Mouse (Mus musculus) CD8-positive naive resting alpha-beta T cell, adult 2 months (primary cell): ENCODE measurements around the gene Szt2.

Experiments
- DNase-seq, 2 experiments: peaks; one replicate each; pipeline ENCODE4 v3.0.0; 2022; ENCODE audit warnings: low read depth in 2 of 2, low spot score in 2 of 2

Szt2 gene

GRCm38 (mm10) chr4:118409142-118409900 is at the start of gene Szt2, which contains the start of gene Med8:
Szt2 (minus strand) TSS chr4:118409273.
Med8 (plus strand) TSS chr4:118409337.
- DNase-seq: peak; percentile 85 to 89

GRCm38 (mm10) chr4:118457345-118457975 is 48.4 kb upstream of the Szt2 start, which contains the start of gene Mpl:
Mpl (minus strand) TSS chr4:118457513.
- DNase-seq: no peak

GRCm38 (mm10) chr4:118446415-118447153 is 37.5 kb upstream of the Szt2 start:
- no peak for DNase-seq

GRCm38 (mm10) chr4:118445781-118446414 is 36.8 kb upstream of the Szt2 start:
- no peak for DNase-seq

- no peak for DNase-seq
These were observed 36.0 kb upstream of the Szt2 start for GRCm38 (mm10) chr4:118445088-118445487.

GRCm38 (mm10) chr4:118437829-118438253 is 28.8 kb upstream of the Szt2 start:
- peak; percentile 13 to 21 for DNase-seq

- peak; percentile 82 to 85 for DNase-seq
These were observed 27.9 kb upstream of the Szt2 start, which contains the start of gene Cdc20 for GRCm38 (mm10) chr4:118436820-118437603. Cdc20 (minus strand) TSS chr4:118437352.

- no peak for DNase-seq
These were observed 23.3 kb upstream of the Szt2 start for GRCm38 (mm10) chr4:118432332-118432731.

- DNase-seq: no peak
These were observed 20.3 kb upstream of the Szt2 start for GRCm38 (mm10) chr4:118429215-118429895.

GRCm38 (mm10) chr4:118428531-118429214 is 19.6 kb upstream of the Szt2 start:
- peak in 1 of 2 experiments; percentile 15 for DNase-seq

- peak; percentile 49 to 60 for DNase-seq
These were observed 18.8 kb upstream of the Szt2 start, which contains the start of gene Elovl1 for GRCm38 (mm10) chr4:118427768-118428451. Elovl1 (plus strand) TSS chr4:118428093.

GRCm38 (mm10) chr4:118427415-118427767 is 18.3 kb upstream of the Szt2 start:
- DNase-seq: no peak

GRCm38 (mm10) chr4:118425374-118425773 is 16.3 kb upstream of the Szt2 start:
- no peak for DNase-seq

GRCm38 (mm10) chr4:118424541-118425160 is 15.6 kb upstream of the Szt2 start:
- DNase-seq: no peak

GRCm38 (mm10) chr4:118421384-118421783 is 12.3 kb upstream of the Szt2 start:
- no peak for DNase-seq

- DNase-seq: no peak
These were observed 8.2 kb upstream of the Szt2 start for GRCm38 (mm10) chr4:118417112-118417797.

- no peak for DNase-seq
These were observed 7.3 kb upstream of the Szt2 start for GRCm38 (mm10) chr4:118416329-118416728.

GRCm38 (mm10) chr4:118415779-118416178 is 6.7 kb upstream of the Szt2 start:
- no peak for DNase-seq
